Mouse (Mus musculus) layer of hippocampus, postnatal 36 days (tissue): ENCODE measurements around the gene Gsdmc4. TPM values are rescaled to one million over a fixed set of nuclear protein-coding genes. Genes with fewer than 3 reads are reported as not detected.

Experiments
- total RNA-seq, 2 experiments: library from RNA; stranded (reverse); gene quantifications; 2 replicates each; pipeline ENCODE4 v1.2.3; 2021

Gsdmc4 gene
- total RNA-seq, 2 experiments from 2014 or later, result not detected

Other genes starting within 250 kb of the Gsdmc4 start
- not detected for gene Gsdmc2, start 67.1 kb downstream of the Gsdmc4 start, total RNA-seq
- not detected for gene Gsdmc3, start 33.7 kb downstream of the Gsdmc4 start, total RNA-seq
- gene Fam49b, start 148.2 kb upstream of the Gsdmc4 start, total RNA-seq, result 100 to 1,000 TPM; 131 to 134 TPM